Mouse (Mus musculus): ENCODE results near the gene Becn1. TPM values are rescaled to one million over a fixed set of nuclear protein-coding genes. Genes with fewer than 3 reads are reported as not detected.

Gene Becn1
- total RNA-seq, 4 experiments from 2014 or later = 178 to 237 (median 199) TPM

GRCm38 (mm10) chr11:101245855-101246701, 56.0 kb downstream of the Becn1 start, which contains the start of gene Ramp2:
Gene Ramp2 (plus strand): TSS chr11:101246028.
- no peak for DNase-seq (ENCODE audit: low spot score in 2 of 2)

- no peak for DNase-seq (ENCODE audit: low spot score in 2 of 2)
Measured at GRCm38 (mm10) chr11:101245071-101245470, 57.0 kb downstream of the Becn1 start.

GRCm38 (mm10) chr11:101238071-101238647, 63.9 kb downstream of the Becn1 start:
- no peak for DNase-seq (ENCODE audit: low spot score in 2 of 2)

GRCm38 (mm10) chr11:101236782-101237181, 65.3 kb downstream of the Becn1 start:
- DNase-seq (ENCODE audit: low spot score in 2 of 2) = no peak

Other genes with a start within 250 kb of the Becn1 start
- gene Naglu, start 232.3 kb downstream of the Becn1 start, total RNA-seq (2022) = 10 to 100 TPM; 10.4 to 18.5 (median 12.8) TPM
- gene Hsd17b1, start 223.9 kb downstream of the Becn1 start, total RNA-seq (2022) = 1 to 10 TPM in 1 of 4 experiments, under 1 TPM in 3; 0.46 to 1.8 (median 0.60) TPM
- gene Coasy, start 219.7 kb downstream of the Becn1 start, total RNA-seq (2022) = 10 to 100 TPM; 20.7 to 26.2 (median 23.7) TPM
- 10 to 100 TPM; 31.1 to 41.9 (median 37.1) TPM for gene Mlx, start 215.0 kb downstream of the Becn1 start, total RNA-seq (2022)
- 1 to 10 TPM; 2.2 to 4.7 (median 3.8) TPM for gene Psmc3ip, start 206.8 kb downstream of the Becn1 start, total RNA-seq (2022)
- 10 to 100 TPM; 50.1 to 52.2 (median 50.9) TPM for gene Retreg3, start 182.4 kb downstream of the Becn1 start, total RNA-seq (2022)
- gene Tubg1, start 182.3 kb downstream of the Becn1 start, total RNA-seq (2022) = 10 to 100 TPM; 47.1 to 49.2 (median 47.9) TPM
- gene Tubg2, start 146.4 kb downstream of the Becn1 start, total RNA-seq (2022) = 10 to 100 TPM; 53.1 to 58.8 (median 56.7) TPM
- 100 to 1,000 TPM; 173 to 184 (median 176) TPM for gene Cntnap1, start 131.8 kb downstream of the Becn1 start, total RNA-seq (2022)
- gene Plekhh3, start 130.9 kb downstream of the Becn1 start, total RNA-seq (2022) = 10 to 100 TPM; 13.5 to 15.9 (median 15.3) TPM
- under 1 TPM in 2 of 4 experiments, not detected in 2; 0.18 to 0.34 TPM for gene Ccr10, start 126.8 kb downstream of the Becn1 start, total RNA-seq (2022)
- 10 to 100 TPM; 62.4 to 63.9 (median 63.7) TPM for gene Ezh1, start 75.8 kb downstream of the Becn1 start, total RNA-seq (2022)
- gene Ramp2, start 56.3 kb downstream of the Becn1 start, total RNA-seq (2022) = 10 to 100 TPM; 32.9 to 51.1 (median 37.6) TPM
- 10 to 100 TPM; 56.7 to 70.0 (median 65.8) TPM for gene Vps25, start 48.6 kb downstream of the Becn1 start, total RNA-seq (2022)
- 10 to 100 TPM; 11.1 to 12.2 (median 11.6) TPM for gene Wnk4, start 41.7 kb downstream of the Becn1 start, total RNA-seq (2022)
- under 1 TPM; 0.25 to 0.55 (median 0.35) TPM for gene Cntd1, start 23.3 kb downstream of the Becn1 start, total RNA-seq (2022)
- 100 to 1,000 TPM in 2 of 4 experiments, 10 to 100 TPM in 2; 95.8 to 105 (median 101) TPM for gene Coa3, start 23.2 kb downstream of the Becn1 start, total RNA-seq (2022)
- gene Psme3, start 13.9 kb upstream of the Becn1 start, total RNA-seq (2022) = 100 to 1,000 TPM; 108 to 132 (median 125) TPM
- gene Aoc2, start 22.8 kb upstream of the Becn1 start, total RNA-seq (2022) = 1 to 10 TPM; 3.8 to 5.3 (median 4.7) TPM
- under 1 TPM; 0.39 to 0.75 (median 0.59) TPM for gene Aoc3, start 28.3 kb upstream of the Becn1 start, total RNA-seq (2022)
- not detected for gene G6pc, start 65.3 kb upstream of the Becn1 start, total RNA-seq (2022)
- gene Aarsd1, start 115.3 kb upstream of the Becn1 start, total RNA-seq (2022) = 10 to 100 TPM; 47.2 to 57.2 (median 47.5) TPM
- gene Gm27029, start 122.5 kb upstream of the Becn1 start, total RNA-seq (2022) = 1 to 10 TPM; 4.4 to 6.6 (median 5.2) TPM
- gene Rundc1, start 122.8 kb upstream of the Becn1 start, total RNA-seq (2022) = 10 to 100 TPM; 31.1 to 37.3 (median 34.4) TPM
- 1 to 10 TPM; 2.1 to 3.5 (median 3.1) TPM for gene Ptges3l, start 123.0 kb upstream of the Becn1 start, total RNA-seq (2022)
- 10 to 100 TPM; 20.6 to 44.6 (median 32.7) TPM for gene Rpl27, start 140.0 kb upstream of the Becn1 start, total RNA-seq (2022)
- gene Ifi35, start 146.1 kb upstream of the Becn1 start, total RNA-seq (2022) = 1 to 10 TPM; 2.8 to 4.8 (median 3.3) TPM
- 100 to 1,000 TPM; 156 to 190 (median 176) TPM for gene Rnd2, start 162.7 kb upstream of the Becn1 start, total RNA-seq (2022)
- gene Vat1, start 163.9 kb upstream of the Becn1 start, total RNA-seq (2022) = 10 to 100 TPM; 40.7 to 54.4 (median 45.8) TPM
- 1 to 10 TPM in 3 of 4 experiments, under 1 TPM in 1; 0.78 to 1.4 (median 1.3) TPM for gene Brca1, start 249.7 kb upstream of the Becn1 start, total RNA-seq (2022)
- gene Nbr1, start 249.9 kb upstream of the Becn1 start, total RNA-seq (2022) = 100 to 1,000 TPM; 131 to 144 (median 133) TPM

Measured in left cerebral cortex, adult 8-10 months (tissue).